Mouse (Mus musculus): Measurements from ENCODE around the gene Sgip1. TPM values are rescaled to one million over a fixed set of nuclear protein-coding genes. Genes with fewer than 3 reads are reported as not detected.

Sgip1 gene
- total and polyA plus RNA-seq, 2 experiments from 2014 or later = 51.4 to 78.0 TPM

DNA sequence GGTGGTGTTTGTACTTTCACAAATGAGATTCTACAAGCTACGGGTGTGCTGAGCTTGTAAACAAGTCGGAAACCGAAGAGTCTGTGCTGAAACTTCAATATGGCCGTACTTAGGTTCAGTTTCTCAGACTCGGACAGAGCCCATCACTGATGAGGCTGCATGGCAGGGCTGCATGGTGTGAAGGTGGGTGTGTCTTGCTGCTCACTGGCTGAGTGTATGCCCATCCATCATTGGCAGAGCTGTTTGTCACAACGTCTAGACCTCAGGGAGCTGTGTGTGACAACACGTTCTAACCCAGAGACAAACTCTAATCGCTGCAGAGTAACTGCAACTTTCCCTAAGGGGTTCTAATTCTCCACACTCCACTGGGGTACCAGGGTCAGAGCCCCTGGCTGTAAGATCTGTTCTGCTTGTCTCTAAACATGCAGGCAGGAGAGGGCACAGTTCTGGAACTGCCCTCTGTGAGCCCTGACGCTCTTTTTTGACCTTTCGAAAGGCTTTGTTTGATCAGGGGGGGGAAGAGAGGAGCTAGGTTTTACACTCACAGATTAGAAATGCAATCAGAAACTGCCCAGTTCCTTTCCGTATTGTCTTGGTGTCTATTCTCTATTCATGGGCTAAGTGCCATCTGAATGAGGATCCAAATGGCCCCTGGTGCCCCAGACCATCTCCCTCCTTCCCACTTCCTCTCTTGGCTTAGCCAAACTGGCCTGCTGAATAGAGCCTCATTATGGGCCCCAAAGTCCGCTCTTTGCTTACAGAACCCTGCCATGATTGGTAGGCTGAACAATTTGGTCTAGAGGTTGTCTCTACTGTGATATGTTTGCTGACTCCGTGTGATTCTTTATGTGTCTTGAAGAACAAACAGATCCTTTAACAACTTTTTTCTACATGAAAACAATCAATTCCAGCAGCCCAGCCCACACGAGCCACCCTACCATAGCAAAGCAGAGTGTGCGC lies 121.9 kb downstream of the Sgip1 start:
- H3K4me1 ChIP-seq (ENCODE audit: insufficient read depth, low read length) = no peaks in the 10 kb centered on the region

DNA sequence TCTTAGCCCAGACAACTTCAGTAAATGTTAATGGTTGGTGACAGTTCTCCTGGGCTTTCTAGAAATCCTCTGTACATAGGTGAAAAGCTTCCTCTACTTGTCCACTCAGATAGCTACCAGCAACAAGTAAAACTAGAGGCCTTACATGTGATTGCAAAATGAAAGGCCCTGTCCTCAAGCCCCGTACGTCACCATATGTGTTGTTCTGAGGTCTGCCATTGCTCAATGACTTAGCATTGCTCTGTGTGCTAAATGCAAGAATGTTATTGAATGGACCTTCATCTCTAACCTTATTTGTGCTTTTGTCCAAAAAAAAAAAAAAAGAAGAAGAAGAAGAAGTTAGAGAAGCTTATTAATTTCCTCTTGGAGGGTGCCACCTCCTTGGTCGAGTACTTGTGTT lies 125.4 kb downstream of the Sgip1 start:
- Histone ChIP-seq H3K36me3 (ENCODE audit: insufficient read depth, low read length) (peaks cover 9% of the 10 kb centered on the region; the same call in 1 of the 2 replicates), H3K27me3 (ENCODE audit: insufficient read depth, low read length) (no peaks in the 10 kb centered on the region), H3K9ac (replicated peaks; ENCODE audit: low read length, poor library complexity, severe bottlenecking) (no peak overlapping the region), H3K4me1 (ENCODE audit: insufficient read depth, low read length) (no peaks in the 10 kb centered on the region), H3K9me3 (ENCODE audit: low read length) (no peaks in the 10 kb centered on the region), H3K4me2 (ENCODE audit: low read depth, low read length, poor library complexity, severe bottlenecking) (no peak overlapping the region), H3K4me3 (ENCODE audit: low read depth, low read length) (no peak overlapping the region), H3K27ac (ENCODE audit: low read depth, low read length) (no peak overlapping the region)
- WGBS = 91% methylated on average over 3 of the region's 3 CpGs
- ATAC-seq (ENCODE audit: low FRiP score) (no peak), DNase-seq (ENCODE audit: low spot score) (no peak)
- no peak for TF ChIP-seq CTCF (IDR thresholded peaks at IDR 0.05)

More for the DNA sequence above, 121.9 kb downstream of the Sgip1 start:
- Histone ChIP-seq H3K9ac (replicated peaks; ENCODE audit: low read length, poor library complexity, severe bottlenecking) (no peak overlapping the region), H3K4me2 (ENCODE audit: low read depth, low read length, poor library complexity, severe bottlenecking) (no peak overlapping the region), H3K4me3 (ENCODE audit: low read depth, low read length) (no peak overlapping the region), H3K36me3 (ENCODE audit: insufficient read depth, low read length) (0 out of 2 replicates have a peak, but pooled peaks cover 4% of the 10 kb centered on the region), H3K27me3 (ENCODE audit: insufficient read depth, low read length) (no peaks in the 10 kb centered on the region), H3K27ac (ENCODE audit: low read depth, low read length) (no peak overlapping the region), H3K9me3 (ENCODE audit: low read length) (no peaks in the 10 kb centered on the region)
- no peak for DNase-seq (ENCODE audit: low spot score)
- TF ChIP-seq CTCF (IDR thresholded peaks at IDR 0.05) = no peak
- no peak for ATAC-seq (ENCODE audit: low FRiP score)
- WGBS = 80% methylated on average over 15 of the region's 15 CpGs

DNA sequence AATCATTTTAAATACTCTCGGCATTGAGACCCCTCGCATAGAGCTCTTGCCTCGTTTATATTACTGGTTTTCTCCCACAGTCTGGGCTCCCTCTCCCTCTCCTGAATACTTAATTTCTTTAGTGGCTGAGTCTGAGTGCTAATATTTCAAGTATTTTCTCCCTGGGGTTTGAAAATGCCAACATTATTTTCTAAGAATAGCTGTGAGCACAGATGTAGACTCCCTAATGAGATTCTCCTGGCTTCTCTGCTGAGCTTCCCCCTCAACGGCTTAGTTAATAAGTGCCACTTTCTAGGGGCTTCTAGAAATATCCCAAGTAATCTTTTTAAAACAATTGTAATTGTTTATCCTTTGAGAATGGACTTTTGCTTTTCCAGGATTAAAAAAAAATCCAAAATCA lies 130.2 kb downstream of the Sgip1 start:
- H3K27me3 ChIP-seq (ENCODE audit: insufficient read depth, low read length) = no peaks in the 10 kb centered on the region
- no peak overlapping the region for H3K9ac ChIP-seq (replicated peaks; ENCODE audit: low read length, poor library complexity, severe bottlenecking)
- no peak for ATAC-seq (ENCODE audit: low FRiP score)
- H3K4me2 ChIP-seq (ENCODE audit: low read depth, low read length, poor library complexity, severe bottlenecking) = no peak overlapping the region
- H3K36me3 ChIP-seq (ENCODE audit: insufficient read depth, low read length) = peaks cover 19% of the 10 kb centered on the region; the same call in 1 of the 2 replicates
- H3K4me1 ChIP-seq (ENCODE audit: insufficient read depth, low read length) = no peaks in the 10 kb centered on the region
- H3K4me3 ChIP-seq (ENCODE audit: low read depth, low read length) = no peak overlapping the region
- WGBS = 44% methylated on average over 4 of the region's 4 CpGs
- no peak overlapping the region for H3K27ac ChIP-seq (ENCODE audit: low read depth, low read length)
- DNase-seq (ENCODE audit: low spot score) = no peak
- TF ChIP-seq CTCF (IDR thresholded peaks at IDR 0.05) = no peak
- H3K9me3 ChIP-seq (ENCODE audit: low read length) = no peaks in the 10 kb centered on the region

DNA sequence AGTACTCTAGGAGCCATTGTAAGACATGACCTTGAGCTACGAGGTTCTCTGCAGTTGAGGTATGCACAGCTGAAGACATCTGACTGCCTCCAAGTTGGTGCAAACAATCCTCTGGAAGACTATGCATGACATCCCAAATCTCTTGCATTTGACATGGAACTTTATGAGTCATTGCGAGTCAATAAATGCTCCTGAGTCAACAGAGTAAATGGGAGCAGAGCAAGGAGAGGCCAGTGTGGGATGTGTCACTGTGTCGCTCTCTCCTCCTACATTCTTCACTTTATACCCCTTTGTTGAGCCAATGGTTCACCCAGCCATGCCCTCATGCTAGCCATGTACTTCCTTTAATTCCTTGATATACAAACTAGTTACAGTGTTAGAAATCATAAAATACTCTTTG lies 142.0 kb downstream of the Sgip1 start:
- H3K4me3 ChIP-seq (ENCODE audit: low read depth, low read length) = no peak overlapping the region
- H3K27ac ChIP-seq (ENCODE audit: low read depth, low read length) = no peak overlapping the region
- DNase-seq (ENCODE audit: low spot score) (no peak), ATAC-seq (ENCODE audit: low FRiP score) (no peak)
- no peak overlapping the region for H3K9ac ChIP-seq (replicated peaks; ENCODE audit: low read length, poor library complexity, severe bottlenecking)
- H3K9me3 ChIP-seq (ENCODE audit: low read length) = no peaks in the 10 kb centered on the region
- H3K36me3 ChIP-seq (ENCODE audit: insufficient read depth, low read length) = no peaks in the 10 kb centered on the region; the same call in 1 of the 2 replicates
- no peaks in the 10 kb centered on the region for H3K27me3 ChIP-seq (ENCODE audit: insufficient read depth, low read length)
- WGBS = 98% methylated on average over 3 of the region's 3 CpGs
- H3K4me1 ChIP-seq (ENCODE audit: insufficient read depth, low read length) = no peaks in the 10 kb centered on the region
- no peak overlapping the region for H3K4me2 ChIP-seq (ENCODE audit: low read depth, low read length, poor library complexity, severe bottlenecking)
- no peak for TF ChIP-seq CTCF (IDR thresholded peaks at IDR 0.05)

DNA sequence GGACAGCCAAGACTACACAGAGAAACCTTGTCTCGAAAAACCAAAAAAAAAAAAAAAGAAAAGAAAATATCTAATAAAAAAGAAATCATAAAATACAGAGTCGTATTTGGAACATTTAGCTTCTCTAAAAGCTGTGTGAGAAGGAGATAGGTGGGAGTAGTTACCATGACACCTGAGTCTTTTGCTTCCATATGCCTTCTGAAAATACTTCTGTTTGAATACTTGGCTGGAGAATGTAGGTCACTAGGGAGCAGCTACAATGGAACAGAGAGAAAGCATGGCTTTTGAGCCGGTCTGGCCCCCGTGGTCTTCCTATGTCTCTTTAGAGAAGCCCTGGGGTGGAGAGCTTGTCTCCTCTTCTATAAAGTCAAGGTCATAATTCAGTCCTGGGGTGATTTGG lies 143.1 kb downstream of the Sgip1 start:
- H3K36me3 ChIP-seq (ENCODE audit: insufficient read depth, low read length) = no peaks in the 10 kb centered on the region; the same call in 1 of the 2 replicates
- 82% methylated on average over 4 of the region's 4 CpGs for WGBS
- H3K9ac ChIP-seq (replicated peaks; ENCODE audit: low read length, poor library complexity, severe bottlenecking) = no peak overlapping the region
- no peak overlapping the region for H3K4me2 ChIP-seq (ENCODE audit: low read depth, low read length, poor library complexity, severe bottlenecking)
- no peak for DNase-seq (ENCODE audit: low spot score)
- no peaks in the 10 kb centered on the region for H3K27me3 ChIP-seq (ENCODE audit: insufficient read depth, low read length)
- H3K9me3 ChIP-seq (ENCODE audit: low read length) = no peaks in the 10 kb centered on the region
- no peak for TF ChIP-seq CTCF (IDR thresholded peaks at IDR 0.05)
- ATAC-seq (ENCODE audit: low FRiP score) = no peak
- no peaks in the 10 kb centered on the region for H3K4me1 ChIP-seq (ENCODE audit: insufficient read depth, low read length)
- no peak overlapping the region for H3K27ac ChIP-seq (ENCODE audit: low read depth, low read length)
- no peak overlapping the region for H3K4me3 ChIP-seq (ENCODE audit: low read depth, low read length)

DNA sequence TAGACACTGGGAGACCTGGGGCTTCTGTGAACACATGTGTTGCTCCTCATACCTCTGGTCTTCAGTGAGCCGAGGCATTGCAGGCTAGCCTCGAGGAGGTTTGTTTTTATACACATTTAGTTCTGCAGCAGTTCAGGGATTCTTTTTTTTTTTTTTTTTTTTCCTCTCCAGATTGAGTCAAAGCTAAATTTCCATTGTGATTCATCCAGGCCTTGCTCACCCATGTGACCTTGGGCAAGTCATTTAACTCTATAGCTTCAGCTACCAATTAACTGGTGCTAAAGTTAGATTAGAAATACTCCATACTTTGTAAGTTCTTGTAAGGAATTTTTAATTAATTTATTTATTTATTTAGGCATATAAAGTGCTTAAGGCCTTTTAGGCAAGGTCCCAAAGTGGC lies 145.4 kb downstream of the Sgip1 start:
- DNase-seq (ENCODE audit: low spot score) (no peak), ATAC-seq (ENCODE audit: low FRiP score) (no peak)
- no peaks in the 10 kb centered on the region; the same call in 1 of the 2 replicates for H3K36me3 ChIP-seq (ENCODE audit: insufficient read depth, low read length)
- no peaks in the 10 kb centered on the region for H3K9me3 ChIP-seq (ENCODE audit: low read length)
- no peak overlapping the region for H3K27ac ChIP-seq (ENCODE audit: low read depth, low read length)
- WGBS = 78% methylated on average over 2 of the region's 2 CpGs
- no peak overlapping the region for H3K4me3 ChIP-seq (ENCODE audit: low read depth, low read length)
- no peak overlapping the region for H3K4me2 ChIP-seq (ENCODE audit: low read depth, low read length, poor library complexity, severe bottlenecking)
- no peaks in the 10 kb centered on the region for H3K27me3 ChIP-seq (ENCODE audit: insufficient read depth, low read length)
- TF ChIP-seq CTCF (IDR thresholded peaks at IDR 0.05) = no peak
- no peak overlapping the region for H3K9ac ChIP-seq (replicated peaks; ENCODE audit: low read length, poor library complexity, severe bottlenecking)
- no peaks in the 10 kb centered on the region for H3K4me1 ChIP-seq (ENCODE audit: insufficient read depth, low read length)

All from midbrain, postnatal 0 days (tissue).